Mouse (Mus musculus): ENCODE results near the gene Pkhd1. TPM values are rescaled to one million over a fixed set of nuclear protein-coding genes. Genes with fewer than 3 reads are reported as not detected.

Pkhd1 gene
- polyA plus RNA-seq, 1 experiment: not detected

- TF ChIP-seq POLR2A (IDR thresholded peaks at IDR 0.05; ENCODE audit: borderline replicate concordance, control insufficient read depth, low read depth, low read length): no peak
- TF ChIP-seq CTCF (IDR thresholded peaks at IDR 0.05; ENCODE audit: control insufficient read depth, insufficient read depth, low read length): no peak
- Histone ChIP-seq H3K4me3 (replicated peaks; ENCODE audit: control insufficient read depth, low read depth, low read length) (no peak overlapping the region), H3K4me1 (ENCODE audit: control insufficient read depth, insufficient read depth, low read length) (no peaks in the 10 kb centered on the region), H3K27ac (ENCODE audit: control insufficient read depth, insufficient read depth, low read depth, low read length, poor library complexity) (no peak overlapping the region)
- WGBS: 80% methylated on average over 12 of the region's 12 CpGs
Observed at GRCm38 (mm10) chr1:20428370-20429055, 189.4 kb downstream of the Pkhd1 start.

DNA sequence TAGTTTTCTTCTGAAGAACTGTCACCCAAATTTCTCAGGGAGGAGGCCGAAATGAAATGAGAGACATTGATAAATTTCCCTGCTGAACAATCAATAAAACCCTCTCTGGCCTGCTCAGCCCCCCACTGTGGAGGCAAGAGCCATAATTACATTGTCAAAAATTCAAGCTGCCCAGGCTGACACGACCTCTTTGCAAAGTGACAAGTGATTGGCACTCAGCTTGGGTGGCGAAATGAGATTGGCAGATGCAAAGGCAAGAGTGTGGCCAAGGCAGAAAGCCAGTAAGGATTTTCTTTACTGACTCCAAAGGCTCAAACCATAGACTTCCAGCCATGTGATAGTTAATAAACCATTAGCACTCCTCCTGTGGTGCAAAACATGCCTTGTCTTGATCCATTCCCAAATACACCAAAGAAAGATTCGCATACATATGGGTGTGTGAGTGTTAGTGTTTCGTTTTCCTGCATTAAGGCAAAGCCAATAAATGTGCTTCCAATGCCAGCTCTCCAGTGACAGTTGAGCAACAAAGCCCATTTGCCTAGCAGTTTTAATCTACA lies 208.4 kb downstream of the Pkhd1 start:
- H3K4me3 ChIP-seq (replicated peaks; ENCODE audit: control insufficient read depth, low read depth, low read length): no peak overlapping the region
- 61% methylated on average over 5 of the region's 5 CpGs for WGBS
- no peaks in the 10 kb centered on the region for H3K4me1 ChIP-seq (ENCODE audit: control insufficient read depth, insufficient read depth, low read length)
- no peak overlapping the region for H3K27ac ChIP-seq (ENCODE audit: control insufficient read depth, insufficient read depth, low read depth, low read length, poor library complexity)
- no peak for TF ChIP-seq CTCF (IDR thresholded peaks at IDR 0.05; ENCODE audit: control insufficient read depth, insufficient read depth, low read length)
- no peak for TF ChIP-seq POLR2A (IDR thresholded peaks at IDR 0.05; ENCODE audit: borderline replicate concordance, control insufficient read depth, low read depth, low read length)

- Histone ChIP-seq H3K4me3 (replicated peaks; ENCODE audit: control insufficient read depth, low read depth, low read length) (no peak overlapping the region), H3K27ac (ENCODE audit: control insufficient read depth, insufficient read depth, low read depth, low read length, poor library complexity) (no peak overlapping the region), H3K4me1 (ENCODE audit: control insufficient read depth, insufficient read depth, low read length) (no peaks in the 10 kb centered on the region)
- TF ChIP-seq POLR2A (IDR thresholded peaks at IDR 0.05; ENCODE audit: borderline replicate concordance, control insufficient read depth, low read depth, low read length): no peak
- TF ChIP-seq CTCF (IDR thresholded peaks at IDR 0.05; ENCODE audit: control insufficient read depth, insufficient read depth, low read length): no peak
- 45% methylated on average over 4 of the region's 4 CpGs for WGBS
Observed at GRCm38 (mm10) chr1:20398319-20398718, 219.5 kb downstream of the Pkhd1 start.

- H3K4me3 ChIP-seq (replicated peaks; ENCODE audit: control insufficient read depth, low read depth, low read length): no peak overlapping the region
- TF ChIP-seq CTCF (IDR thresholded peaks at IDR 0.05; ENCODE audit: control insufficient read depth, insufficient read depth, low read length) (no peak), POLR2A (IDR thresholded peaks at IDR 0.05; ENCODE audit: borderline replicate concordance, control insufficient read depth, low read depth, low read length) (no peak)
- no peaks in the 10 kb centered on the region for H3K4me1 ChIP-seq (ENCODE audit: control insufficient read depth, insufficient read depth, low read length)
- no peak overlapping the region for H3K27ac ChIP-seq (ENCODE audit: control insufficient read depth, insufficient read depth, low read depth, low read length, poor library complexity)
- 61% methylated on average over 1 of the region's 1 CpGs for WGBS
Observed at GRCm38 (mm10) chr1:20364437-20364836, 253.4 kb downstream of the Pkhd1 start.

GRCm38 (mm10) chr1:20344651-20345050 lies 273.2 kb downstream of the Pkhd1 start:
- WGBS: 72% methylated on average over 3 of the region's 3 CpGs
- no peak overlapping the region for H3K4me3 ChIP-seq (replicated peaks; ENCODE audit: control insufficient read depth, low read depth, low read length)
- TF ChIP-seq CTCF (IDR thresholded peaks at IDR 0.05; ENCODE audit: control insufficient read depth, insufficient read depth, low read length) (no peak), POLR2A (IDR thresholded peaks at IDR 0.05; ENCODE audit: borderline replicate concordance, control insufficient read depth, low read depth, low read length) (no peak)
- H3K4me1 ChIP-seq (ENCODE audit: control insufficient read depth, insufficient read depth, low read length): no peaks in the 10 kb centered on the region
- H3K27ac ChIP-seq (ENCODE audit: control insufficient read depth, insufficient read depth, low read depth, low read length, poor library complexity): no peak overlapping the region

DNA sequence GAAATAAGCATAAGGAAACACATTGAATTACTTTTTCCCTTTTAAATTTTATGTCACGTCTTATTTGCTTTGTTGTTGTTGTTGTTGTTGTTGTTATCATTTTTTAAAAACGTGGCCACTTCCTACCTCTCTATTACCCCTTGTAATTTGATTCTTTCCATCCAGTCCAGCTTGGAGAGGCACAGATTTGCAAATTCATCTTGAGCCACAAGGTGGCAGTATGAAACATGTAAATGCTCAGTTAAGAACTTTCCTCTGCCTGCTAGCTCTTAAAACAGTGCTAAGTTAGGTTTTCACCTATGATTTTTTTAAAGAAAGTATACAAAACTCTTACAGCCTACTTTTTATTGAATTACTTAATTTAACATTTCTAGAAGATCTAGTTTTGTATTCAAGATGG lies 306.4 kb downstream of the Pkhd1 start:
- H3K4me3 ChIP-seq (replicated peaks; ENCODE audit: control insufficient read depth, low read depth, low read length): no peak overlapping the region
- TF ChIP-seq CTCF (IDR thresholded peaks at IDR 0.05; ENCODE audit: control insufficient read depth, insufficient read depth, low read length) (no peak), POLR2A (IDR thresholded peaks at IDR 0.05; ENCODE audit: borderline replicate concordance, control insufficient read depth, low read depth, low read length) (no peak)
- WGBS: 3% methylated on average over 2 of the region's 2 CpGs
- no peak overlapping the region for H3K27ac ChIP-seq (ENCODE audit: control insufficient read depth, insufficient read depth, low read depth, low read length, poor library complexity)
- no peaks in the 10 kb centered on the region for H3K4me1 ChIP-seq (ENCODE audit: control insufficient read depth, insufficient read depth, low read length)

DNA sequence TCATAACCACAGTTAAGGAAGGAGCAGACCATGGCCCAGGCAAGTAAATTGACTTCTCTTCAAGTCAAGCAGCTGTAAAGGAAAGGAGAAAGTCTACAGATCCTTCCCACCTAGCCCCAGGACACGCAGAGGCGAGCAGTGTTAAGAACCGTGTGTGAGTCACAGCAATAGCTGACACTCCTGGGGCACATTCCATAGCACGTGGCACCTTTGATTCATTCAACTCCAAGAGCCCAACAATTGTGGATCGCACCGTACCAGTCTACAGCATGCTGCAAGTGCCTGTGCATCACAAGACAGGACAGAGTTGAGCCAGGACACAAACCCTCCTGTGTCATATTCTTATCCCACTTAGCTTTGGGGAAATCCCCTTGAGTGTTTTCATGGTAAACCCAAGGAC lies 306.9 kb downstream of the Pkhd1 start:
- no peaks in the 10 kb centered on the region for H3K4me1 ChIP-seq (ENCODE audit: control insufficient read depth, insufficient read depth, low read length)
- 71% methylated on average over 6 of the region's 6 CpGs for WGBS
- no peak overlapping the region for H3K4me3 ChIP-seq (replicated peaks; ENCODE audit: control insufficient read depth, low read depth, low read length)
- TF ChIP-seq POLR2A (IDR thresholded peaks at IDR 0.05; ENCODE audit: borderline replicate concordance, control insufficient read depth, low read depth, low read length): no peak
- no peak for TF ChIP-seq CTCF (IDR thresholded peaks at IDR 0.05; ENCODE audit: control insufficient read depth, insufficient read depth, low read length)
- no peak overlapping the region for H3K27ac ChIP-seq (ENCODE audit: control insufficient read depth, insufficient read depth, low read depth, low read length, poor library complexity)

DNA sequence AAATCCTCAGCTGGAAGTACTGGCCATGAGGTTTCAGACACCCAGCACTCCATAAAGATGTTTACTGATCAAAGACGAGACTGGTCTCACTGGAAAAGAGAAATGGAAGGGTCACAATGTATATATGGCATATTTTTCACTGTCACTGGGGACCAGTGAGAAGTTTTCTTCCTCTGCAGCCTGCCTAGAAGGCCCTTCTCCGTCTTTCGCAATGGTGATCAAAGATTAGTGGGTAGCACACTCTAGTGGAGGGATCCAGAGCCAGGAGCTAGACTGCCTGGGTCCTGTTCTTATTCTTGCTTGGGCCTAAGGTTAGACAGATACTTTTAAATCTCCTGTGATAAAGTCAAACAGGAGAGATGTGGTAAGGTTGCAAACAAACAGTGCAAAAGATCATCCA lies 311.7 kb downstream of the Pkhd1 start:
- no peak overlapping the region for H3K27ac ChIP-seq (ENCODE audit: control insufficient read depth, insufficient read depth, low read depth, low read length, poor library complexity)
- WGBS: 57% methylated on average over 3 of the region's 3 CpGs
- H3K4me1 ChIP-seq (ENCODE audit: control insufficient read depth, insufficient read depth, low read length): no peaks in the 10 kb centered on the region
- TF ChIP-seq CTCF (IDR thresholded peaks at IDR 0.05; ENCODE audit: control insufficient read depth, insufficient read depth, low read length) (no peak), POLR2A (IDR thresholded peaks at IDR 0.05; ENCODE audit: borderline replicate concordance, control insufficient read depth, low read depth, low read length) (no peak)
- H3K4me3 ChIP-seq (replicated peaks; ENCODE audit: control insufficient read depth, low read depth, low read length): no peak overlapping the region
